Mouse (Mus musculus): ENCODE data around the gene N4bp1.

The N4bp1 gene

DNA sequence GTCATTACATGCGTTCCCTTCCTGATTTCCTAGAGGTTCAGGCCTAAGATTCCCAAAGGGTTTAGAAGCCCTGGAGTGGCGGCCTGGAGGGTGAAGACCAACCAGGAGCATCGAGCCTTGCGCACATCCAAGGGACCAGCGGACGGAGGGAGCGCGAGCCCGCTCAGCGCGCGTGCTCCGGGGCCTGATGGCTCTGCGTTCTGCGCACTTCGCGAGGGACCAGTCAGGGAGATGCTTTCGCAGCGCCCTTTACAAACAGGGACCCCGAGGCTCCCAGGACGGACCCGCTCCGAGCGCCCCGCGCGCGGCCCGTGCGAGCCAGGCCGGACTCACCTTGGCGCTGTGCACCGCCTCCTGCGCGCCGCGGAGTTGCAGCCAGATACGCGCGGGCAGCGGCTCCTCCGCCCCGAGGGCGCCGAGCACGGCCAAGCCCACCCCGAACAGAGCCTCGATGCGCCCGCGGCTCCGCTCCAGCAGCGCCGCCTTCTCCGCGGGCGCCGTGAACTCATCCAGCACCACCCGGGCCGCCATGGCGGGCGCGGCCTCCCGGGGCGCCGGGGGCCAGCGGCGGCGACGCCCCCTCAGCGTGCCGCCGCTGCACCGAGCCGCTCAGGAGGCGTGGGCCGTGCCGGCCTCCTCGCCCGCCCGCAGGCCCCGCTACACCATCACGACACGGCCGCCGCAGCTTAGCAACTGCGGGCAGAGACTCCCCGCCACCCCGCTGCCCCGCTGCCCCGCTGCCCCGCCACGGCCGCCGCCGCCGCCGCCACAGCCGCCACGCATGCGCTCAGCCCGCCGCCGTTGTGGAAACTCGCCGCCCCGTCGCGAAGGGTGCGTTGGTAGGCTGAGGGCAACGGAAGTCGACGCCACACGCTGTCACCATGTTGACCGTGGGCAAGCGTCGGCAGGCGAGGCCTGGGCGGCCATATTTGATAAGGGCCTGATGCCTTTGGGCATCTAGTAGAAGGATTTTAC is at the start of gene N4bp1:
N4bp1 (minus strand) TSS at position 770 of the 975 bp plus-strand sequence.
- peak; percentile 97 for DNase-seq

DNA sequence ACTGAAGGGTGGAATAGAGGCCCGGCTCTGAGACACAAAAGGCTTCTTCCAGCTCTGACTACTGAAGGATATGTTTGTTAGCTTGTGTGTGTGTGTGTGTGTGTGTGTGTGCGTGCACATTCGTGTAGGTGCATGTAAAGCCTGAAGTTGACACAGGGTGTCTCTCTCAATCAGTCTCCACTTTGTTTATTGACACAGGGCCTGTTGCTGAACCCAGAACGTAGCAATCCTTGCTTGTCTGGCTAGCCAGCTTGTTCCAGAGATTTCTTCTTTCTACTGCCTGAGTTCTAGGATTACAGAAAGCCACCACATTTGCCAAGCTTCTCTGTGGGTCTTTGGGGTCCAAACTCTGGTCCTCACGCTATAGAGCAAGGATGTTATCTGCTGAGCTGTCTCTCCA is 49.8 kb upstream of the N4bp1 start:
- no peak for DNase-seq

- no peak for DNase-seq
Measured at GRCm38 (mm10) chr8:86934393-86934792, 49.3 kb upstream of the N4bp1 start.

- peak; percentile 85 for DNase-seq
Measured at GRCm38 (mm10) chr8:86933898-86934297, 48.8 kb upstream of the N4bp1 start.

GRCm38 (mm10) chr8:86926237-86926636 is 41.2 kb upstream of the N4bp1 start:
- no peak for DNase-seq

GRCm38 (mm10) chr8:86923219-86923835 is 38.3 kb upstream of the N4bp1 start:
- DNase-seq: no peak

GRCm38 (mm10) chr8:86922673-86923072 is 37.6 kb upstream of the N4bp1 start:
- no peak for DNase-seq

GRCm38 (mm10) chr8:86922141-86922540 is 37.1 kb upstream of the N4bp1 start:
- no peak for DNase-seq

DNA sequence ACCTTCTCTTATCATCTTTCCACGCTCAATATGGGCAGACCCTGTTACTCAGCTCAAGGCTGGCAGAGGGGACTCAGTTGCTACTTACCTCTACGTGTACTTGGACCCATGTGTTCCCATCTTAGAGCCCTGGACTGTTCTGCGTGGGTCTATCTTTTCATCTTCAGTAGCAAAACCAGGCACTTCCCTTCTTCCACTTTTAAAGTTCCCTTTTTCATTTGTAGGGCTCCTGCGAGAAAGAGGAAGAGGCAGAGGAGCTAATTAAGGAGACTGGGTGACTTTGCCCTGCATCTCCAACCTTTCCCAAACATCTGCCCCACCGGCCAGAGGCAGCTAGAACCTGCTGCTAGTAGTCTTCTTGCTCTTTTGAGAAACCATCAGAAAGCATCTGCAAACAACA is 35.9 kb upstream of the N4bp1 start:
- DNase-seq: no peak

GRCm38 (mm10) chr8:86920455-86920854 is 35.4 kb upstream of the N4bp1 start:
- DNase-seq: no peak

- no peak for DNase-seq
Measured at GRCm38 (mm10) chr8:86920024-86920423, 35.0 kb upstream of the N4bp1 start.

DNA sequence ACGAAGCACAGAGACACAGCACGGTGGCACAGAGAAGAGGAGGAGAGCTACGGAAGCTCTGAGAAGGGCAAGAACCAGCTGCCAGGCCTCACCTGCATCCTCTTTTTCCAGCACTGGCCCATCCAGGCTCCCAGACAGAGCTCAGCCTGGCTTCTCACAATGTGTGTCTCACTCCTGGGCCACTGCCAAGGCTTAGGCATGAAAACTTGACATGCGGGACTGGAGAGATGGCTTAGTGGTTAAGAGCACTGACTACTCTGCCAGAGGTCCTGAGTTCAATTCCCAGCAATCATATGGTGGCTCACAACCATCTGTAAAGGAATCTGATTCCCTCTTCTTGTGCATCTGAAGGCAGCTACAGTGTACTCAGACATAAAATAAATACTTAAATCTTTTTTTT is 34.2 kb upstream of the N4bp1 start:
- DNase-seq: no peak

DNA sequence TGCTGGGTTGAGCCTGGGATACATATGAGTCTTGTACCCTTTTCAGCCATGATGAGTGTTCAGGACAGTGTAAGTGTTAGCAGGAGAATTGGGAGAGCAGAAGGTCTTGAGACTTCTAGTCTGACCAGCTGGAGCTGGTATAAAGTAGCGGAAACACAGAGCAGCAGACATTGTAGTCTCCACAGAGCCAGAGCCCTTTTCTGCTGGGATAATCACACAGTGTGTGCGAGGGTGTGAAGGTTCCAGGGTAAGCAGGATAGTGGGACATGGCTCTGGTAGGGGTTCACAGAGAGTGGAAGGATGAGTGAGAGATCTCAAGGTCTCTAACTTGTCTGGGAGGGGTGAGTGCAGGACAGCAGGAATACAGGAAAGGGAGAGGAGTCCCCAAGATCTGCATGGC is 33.0 kb upstream of the N4bp1 start:
- no peak for DNase-seq

DNA sequence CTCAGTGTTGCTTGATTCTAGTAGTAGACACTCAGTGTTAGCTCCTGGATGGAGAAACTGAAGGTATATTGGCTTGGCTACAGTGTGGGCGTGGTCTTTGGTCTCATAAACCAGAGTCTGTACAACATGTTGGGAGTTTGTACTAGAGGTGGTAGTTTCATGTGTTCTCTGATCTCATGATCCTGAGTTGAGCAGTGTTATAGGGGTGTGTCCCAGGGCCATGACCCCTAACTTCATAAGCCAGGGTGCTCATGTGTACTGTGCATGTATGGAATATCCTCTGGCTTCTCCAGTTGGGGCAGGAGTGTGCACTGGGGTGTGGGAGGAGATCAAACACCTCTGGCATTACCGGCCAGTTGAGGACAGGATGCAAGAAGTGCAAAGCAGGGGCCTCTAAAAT is 32.6 kb upstream of the N4bp1 start:
- DNase-seq: no peak

DNA sequence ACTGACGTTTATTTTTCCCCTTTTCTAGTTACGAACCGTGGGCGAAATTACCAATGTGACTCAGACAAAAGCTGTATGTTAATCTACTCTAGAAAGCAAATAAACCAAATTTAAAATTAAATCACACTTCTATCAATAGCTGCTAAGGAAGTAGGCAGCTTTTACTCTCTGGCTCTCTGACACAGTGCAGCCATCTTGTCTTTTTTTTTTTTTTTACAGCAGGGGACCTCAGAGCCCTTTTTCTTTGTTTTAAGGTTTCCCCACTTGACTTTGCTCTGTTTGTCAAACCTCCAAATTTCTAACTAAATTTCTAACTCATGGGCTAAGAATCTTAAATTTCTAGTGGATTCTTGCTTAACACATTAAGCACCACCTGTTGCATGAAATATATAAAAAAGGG is 31.3 kb upstream of the N4bp1 start:
- no peak for DNase-seq

- DNase-seq: no peak
Measured at GRCm38 (mm10) chr8:86911136-86911535, 26.1 kb upstream of the N4bp1 start.

DNA sequence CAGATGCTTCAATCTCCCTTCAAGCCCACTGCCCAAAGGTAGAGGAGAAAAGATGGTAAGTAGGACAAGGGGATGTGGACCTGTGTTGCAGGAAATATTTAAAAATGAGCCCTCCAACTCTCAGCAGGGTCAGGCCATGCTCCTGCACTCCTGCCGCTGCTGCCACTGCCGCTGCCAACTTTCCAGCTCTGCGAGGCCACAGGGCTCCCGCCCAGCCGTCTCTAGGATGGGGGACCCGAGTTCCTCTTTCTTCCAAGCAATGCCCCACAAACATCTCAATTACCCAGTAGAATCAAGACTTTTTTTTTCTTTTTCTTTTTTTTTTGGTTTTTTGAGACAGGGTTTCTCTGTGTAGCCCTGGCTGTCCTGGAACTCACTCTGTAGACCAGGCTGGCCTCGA is 25.2 kb upstream of the N4bp1 start:
- DNase-seq: no peak

- DNase-seq: peak; percentile 81
Measured at GRCm38 (mm10) chr8:86908536-86908935, 23.5 kb upstream of the N4bp1 start.

DNA sequence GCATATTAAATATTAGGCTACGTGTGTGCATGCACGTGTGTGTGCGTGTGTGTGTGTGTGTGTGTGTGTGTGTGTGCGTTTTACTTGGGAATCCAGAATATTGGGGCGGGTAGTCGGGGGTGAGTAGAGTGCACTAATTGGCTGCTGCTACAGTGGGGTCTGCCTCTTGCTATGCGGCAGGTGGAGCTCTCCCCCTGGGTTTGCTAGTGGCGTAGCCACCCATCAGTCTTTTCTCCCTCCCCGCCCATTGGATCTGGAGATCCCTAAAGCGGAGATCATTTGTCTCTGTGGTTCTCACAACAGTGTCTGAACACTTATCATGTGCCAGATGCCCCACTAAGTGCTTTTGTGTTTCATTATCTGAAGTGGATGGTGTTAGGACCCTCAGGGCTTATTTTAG is 19.9 kb upstream of the N4bp1 start:
- DNase-seq: no peak

DNA sequence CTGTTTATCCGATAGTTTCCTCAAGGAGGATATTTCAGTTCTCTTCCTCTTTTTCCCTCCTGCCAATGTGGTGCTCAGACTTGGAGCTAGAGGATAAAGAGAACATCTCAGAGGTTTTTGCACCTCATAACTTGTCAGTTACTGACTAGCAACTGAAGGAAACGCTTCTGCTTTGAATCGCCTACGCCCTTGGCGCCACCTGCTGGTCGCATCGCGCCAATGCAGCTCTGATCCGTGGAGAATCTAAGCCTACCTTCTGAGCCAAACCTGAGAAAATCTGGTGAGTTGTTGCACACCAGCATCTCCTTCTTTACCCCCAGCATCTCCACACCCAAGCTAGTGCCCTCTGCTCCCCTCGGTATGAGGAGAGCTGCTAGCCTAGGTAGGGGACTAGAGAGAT is 18.0 kb upstream of the N4bp1 start:
- DNase-seq: peak; percentile 80

DNA sequence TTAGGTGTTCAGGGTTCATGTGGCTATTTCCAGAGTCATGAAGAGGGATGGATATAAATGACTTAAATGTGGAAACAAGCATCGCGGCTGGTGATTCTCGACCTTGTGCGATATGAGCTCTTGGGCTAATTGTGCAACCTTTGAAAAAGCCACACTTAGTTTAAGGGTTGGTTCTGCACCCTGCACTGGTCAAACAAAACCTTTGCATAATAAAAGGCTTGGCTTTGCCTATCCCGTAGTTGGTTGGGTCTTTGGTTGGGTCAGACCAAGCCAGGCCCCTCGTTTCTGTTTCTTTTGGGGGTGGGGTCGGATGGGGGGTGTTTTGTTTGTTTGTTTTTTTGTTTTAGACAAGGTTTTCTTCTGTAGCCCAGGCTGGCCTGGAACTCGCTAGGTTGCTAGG is 17.6 kb upstream of the N4bp1 start:
- DNase-seq: no peak

DNA sequence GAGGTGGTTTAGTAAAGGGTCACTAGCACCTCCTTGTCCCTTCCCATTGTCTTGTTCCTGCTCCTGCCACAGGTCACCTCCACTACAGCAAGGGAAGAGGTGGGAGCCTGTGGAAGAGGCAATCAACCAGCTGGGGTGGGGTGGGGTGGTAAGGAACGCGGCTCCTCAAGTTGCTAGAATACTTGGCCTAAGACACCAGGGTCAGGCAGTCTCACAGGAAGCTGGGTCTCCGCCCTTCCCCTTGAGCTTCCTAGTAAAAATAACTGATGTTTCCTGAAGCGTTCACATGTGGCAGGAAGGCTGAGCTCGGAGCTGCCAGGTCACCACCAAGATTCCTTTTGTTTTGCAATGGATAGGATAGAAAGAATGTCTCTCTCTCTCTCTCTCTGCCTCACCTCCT is 16.9 kb upstream of the N4bp1 start:
- DNase-seq: no peak

DNA sequence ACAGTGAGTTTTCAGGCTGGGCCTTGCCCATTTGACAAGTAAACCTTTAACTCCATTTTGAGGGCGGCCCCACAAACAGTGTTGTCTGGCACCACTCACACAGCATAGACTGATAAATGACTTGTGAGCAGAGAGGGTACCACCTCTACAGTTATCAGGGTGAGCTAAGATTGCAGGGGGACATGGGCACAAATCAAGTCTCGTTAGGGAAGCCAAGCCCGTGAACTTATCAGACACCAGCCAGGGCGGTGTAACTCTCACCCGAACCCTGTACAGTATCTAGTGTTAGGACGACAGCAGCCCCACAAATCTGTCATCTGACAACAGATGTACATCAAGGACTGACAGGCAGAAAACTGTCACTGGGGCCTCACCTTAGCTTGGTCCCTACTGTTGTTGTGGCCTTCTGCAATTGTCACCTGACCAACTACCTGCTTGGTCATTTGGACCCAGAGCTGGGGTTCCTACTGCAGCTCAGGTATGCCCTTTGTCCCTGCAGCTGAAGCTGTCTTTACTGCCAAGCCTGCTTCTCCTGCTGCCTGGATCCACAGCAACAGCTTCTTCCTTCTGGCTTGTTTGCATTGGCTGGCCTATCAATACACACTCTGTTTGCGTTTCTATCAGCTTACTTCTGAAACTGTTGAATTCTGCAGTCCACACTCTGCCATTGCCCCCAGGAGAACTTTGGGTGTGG is 12.8 kb upstream of the N4bp1 start:
- no peak for DNase-seq

DNA sequence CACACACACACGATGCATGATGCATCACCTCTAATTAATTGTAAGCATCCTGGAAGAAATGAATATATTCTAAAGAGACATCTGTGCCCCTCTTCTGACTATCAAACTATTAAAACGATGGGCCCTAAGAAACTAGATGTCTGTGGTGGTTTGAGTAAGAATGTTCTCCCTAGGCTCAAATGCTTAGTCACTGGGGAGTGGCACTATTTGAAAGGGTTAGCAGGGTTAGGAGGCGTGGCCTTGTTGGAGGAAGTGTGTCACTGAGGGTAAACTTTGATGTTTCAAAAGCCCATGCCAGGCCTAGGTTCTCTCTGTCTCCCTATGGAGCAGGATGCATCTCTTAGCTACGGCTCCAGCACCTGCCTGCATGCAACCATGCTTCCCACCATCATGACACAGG is 10.3 kb upstream of the N4bp1 start:
- DNase-seq: no peak

Data from embryo, embryonic 11 days (tissue).